Mouse (Mus musculus) thymus, postnatal 25 days (tissue): ENCODE results near the gene Stra8.

ENCODE experiments used
- DNase-seq: peaks from one replicate; pipeline ENCODE4 v3.0.0; 2022

Stra8 gene

DNA sequence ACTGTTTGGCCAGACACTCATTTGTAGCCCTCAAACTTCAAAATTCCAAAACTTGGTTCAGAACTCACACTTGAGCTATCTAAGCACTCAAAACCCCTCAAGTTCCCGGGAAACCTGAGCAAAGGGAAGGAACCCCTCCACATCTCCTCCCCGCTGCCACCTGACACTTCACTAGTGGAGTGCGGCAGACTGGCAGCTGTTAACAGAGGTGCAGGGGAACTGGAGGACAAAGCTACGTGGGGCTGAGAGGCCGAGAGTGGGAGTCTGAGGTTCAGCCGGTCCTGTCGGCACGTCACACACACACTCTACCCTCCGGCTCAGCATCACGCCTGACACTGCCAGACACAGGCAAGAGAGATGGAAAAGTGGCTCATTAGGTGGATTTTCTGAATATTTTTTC is 16.1 kb upstream of the Stra8 start:
- no peak for DNase-seq

DNA sequence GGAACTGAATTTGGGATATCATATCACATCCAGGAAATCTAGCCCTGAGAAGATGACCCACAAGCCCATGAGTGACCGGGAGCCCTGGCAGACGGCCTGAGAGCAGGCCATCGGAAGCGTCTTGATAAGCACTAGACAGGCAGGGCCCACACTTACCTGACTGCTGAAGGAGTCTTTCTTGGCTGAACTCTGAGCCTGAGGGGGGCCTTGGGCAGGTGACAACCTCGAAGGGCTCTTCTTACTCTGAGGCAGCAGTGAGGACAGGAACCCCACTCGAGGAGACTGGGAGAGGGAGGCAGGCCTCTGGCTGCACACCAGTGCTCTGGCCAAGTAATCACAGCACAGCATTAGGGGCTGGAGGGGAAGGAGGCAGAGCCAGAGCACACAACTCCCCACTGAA is 15.6 kb upstream of the Stra8 start:
- no peak for DNase-seq

DNA sequence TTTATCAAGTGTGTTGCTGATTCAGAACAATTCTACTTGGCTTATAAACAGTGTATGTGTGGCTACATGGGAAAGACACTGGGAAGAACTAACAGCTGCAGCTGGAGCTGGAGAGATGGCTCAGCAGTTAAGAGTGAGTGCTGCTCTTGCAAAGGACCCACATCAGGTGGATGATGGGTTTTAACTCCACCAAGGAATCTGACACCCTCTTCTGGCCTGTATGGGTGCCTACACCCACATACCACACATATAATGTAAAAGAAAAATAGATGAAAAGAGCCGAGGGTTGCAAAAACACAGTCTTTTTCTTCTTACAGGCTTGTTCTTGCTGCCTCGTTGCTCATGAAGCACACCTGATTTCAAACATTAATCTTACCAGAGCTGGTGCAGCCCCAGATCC is 13.8 kb upstream of the Stra8 start:
- no peak for DNase-seq

DNA sequence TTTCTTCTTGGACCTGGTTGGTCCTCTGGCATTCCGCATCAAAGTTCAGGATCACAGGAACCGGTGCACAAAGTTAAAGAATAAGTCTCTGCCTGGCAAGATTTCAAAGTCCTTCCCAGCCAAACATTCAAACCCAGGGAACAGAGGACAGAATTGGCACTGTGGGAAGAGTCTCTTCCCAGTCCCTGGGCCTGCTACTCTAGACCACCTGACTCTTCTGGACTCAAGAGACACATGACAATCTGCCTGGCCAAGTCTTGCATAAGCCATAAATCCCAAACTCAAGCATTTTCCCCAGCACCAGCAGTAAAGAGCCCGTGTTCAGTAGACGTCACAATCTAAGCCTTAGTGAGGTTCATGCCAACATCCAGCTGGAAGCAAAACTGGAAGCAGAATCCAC is 13.3 kb upstream of the Stra8 start:
- no peak for DNase-seq

DNA sequence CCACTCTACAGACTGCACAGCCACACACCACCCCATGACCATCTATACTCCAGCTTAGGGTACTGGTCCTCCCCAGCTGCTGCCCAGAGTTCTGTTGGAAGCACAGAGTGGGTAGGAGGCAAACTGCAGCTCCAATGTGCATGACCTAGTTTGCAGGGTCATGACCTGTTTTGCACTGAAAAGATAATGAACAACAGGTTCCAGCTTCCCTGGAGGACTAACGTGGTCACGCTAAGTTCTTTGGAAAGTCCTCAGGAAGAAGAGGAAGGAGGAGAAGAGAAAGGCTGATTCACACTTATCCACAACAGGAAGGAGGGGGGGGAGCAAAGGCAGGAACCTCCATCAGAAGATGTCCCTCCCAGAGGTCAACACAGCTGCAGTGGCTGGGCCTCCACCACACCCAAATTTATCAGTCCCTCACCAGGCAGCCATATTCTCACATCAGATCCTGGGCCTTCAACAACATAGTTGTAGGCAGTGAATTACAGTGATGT is 12.8 kb upstream of the Stra8 start:
- no peak for DNase-seq

DNA sequence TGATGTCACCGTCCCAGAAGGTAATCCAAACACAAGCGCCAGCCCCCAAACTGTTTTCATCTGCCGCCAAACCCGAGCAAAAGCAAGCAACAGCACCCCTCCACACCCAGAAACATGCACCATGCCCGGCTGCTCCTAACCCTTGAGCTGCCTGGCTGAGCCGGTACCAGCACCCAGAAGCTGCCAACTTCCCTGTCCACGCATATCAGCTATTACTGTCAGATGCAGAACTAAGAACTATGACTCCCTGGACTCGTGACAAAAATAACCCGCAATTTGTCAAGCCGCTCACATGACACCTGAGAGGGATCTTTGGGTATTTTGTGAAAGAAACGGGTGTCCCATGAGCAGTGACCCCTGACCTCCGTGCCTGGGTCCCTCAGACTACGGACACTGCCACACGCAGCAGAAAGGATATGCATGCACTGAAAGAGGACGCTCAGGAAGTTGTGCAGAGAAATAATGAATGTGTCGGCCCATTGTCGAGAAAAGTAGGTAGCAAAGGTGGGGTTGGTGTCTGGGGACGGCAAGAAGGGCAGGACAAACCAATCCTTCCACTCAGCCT is 12.2 kb upstream of the Stra8 start:
- DNase-seq: no peak

DNA sequence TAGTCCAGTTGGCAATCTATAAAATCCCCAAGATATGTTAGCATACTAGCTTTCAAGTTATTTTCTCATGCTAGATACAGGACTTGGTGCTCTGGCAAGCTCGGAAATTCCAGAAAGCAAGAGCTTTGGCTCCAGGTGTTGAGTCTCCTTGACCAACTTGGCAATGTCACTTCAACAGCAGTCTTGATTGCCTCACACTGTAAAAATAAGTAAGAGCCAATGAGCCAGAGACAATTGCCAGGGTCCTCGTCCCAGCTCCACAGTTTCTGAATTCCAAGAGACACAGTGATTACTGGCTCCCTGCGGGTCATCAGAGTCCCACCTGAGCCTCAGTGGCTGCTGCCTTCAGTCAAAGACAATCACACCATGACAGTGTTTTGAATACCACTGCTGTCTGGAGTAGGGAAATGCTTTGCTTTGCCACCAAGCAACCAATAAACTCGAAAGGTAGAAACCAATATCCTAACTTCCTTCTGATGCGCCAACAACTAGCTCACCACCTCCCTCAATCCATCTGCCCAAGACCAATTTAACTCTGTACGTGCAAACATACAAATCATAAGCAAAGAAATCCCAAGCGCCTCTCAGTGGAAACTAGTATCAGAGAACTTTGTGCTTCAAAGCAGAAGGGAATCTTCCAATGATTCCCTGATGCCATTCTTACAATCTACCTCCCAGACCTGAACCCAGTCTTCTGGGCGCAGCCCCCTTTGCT is 10.2 kb upstream of the Stra8 start:
- DNase-seq: no peak

DNA sequence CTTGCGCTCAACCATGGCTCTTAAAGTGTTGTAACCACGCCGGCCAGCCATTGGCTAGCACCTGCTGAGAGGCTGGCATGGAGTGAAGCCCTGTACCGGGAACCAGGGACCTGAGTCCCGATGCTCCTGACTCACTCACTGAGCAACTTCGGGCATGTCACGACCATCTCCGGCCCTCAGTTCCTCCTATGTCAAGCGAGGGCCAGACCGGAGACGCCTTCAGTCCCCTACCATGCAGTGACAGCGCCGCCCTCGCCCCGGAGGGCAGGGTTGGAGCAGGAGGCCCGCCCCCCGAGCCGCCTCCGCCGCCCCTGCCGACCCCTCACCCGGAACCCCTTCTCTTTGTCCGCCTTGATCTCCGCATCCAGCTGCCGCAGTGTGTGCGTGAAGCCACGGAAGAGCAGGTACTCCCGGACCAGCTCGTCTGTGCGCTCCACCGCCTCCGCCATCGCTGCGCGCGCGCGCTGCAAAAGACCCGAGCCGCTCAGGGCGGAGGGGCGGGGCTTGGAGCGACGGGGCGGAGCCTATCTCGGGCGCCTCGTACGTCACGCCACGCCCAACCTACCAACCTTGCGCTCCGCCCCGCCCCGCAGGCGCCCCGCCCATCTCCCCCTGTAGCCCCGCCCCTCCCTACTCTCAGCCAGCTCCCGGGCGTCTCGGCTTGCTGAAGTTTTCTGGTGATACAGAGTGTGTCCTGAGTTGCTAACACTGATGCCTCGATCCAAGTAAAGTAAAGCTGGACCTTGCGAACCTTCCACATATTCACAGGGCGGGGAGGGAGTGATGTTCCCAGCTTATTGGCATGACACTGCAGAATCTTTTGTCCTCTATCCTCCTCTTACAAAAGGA is 9.4 kb upstream of the Stra8 start, which contains the start of gene Wdr91:
Gene Wdr91 (minus strand): TSS at position 506 of the 849 bp plus-strand sequence.
- DNase-seq: peak; percentile 95

DNA sequence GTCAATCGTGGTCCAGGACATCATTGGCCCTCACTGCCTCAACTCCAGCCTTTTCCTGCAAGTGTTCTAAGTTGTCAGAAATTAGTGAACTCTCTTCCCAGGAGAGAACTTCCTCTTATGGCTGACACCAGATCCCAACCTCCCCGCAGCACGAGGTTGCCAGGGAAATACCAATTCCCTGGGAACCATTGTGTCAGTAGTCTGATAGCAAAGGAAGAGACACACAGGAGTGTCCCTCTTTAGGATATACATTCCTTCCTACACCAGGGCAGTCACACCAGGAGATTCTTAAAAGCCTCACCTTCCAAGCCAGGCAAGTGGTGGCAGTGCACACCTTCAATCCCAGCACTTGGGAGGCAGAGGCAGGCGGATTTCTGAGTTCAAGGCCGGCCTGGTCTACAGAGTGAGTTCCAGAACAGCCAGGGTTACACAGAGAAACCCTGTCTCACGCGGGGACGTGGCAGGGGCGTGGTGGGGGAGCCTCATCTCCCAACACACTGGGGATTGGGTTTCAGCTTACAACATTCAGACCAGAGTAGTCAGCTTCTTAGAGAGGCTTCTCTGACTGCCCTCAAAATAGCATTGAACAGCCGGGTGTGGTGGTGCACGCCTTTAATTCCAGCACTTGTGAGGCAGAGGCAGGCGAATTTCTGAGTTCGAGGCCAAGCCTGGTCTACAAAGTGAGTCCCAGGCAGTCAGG is 6.5 kb upstream of the Stra8 start:
- no peak for DNase-seq

DNA sequence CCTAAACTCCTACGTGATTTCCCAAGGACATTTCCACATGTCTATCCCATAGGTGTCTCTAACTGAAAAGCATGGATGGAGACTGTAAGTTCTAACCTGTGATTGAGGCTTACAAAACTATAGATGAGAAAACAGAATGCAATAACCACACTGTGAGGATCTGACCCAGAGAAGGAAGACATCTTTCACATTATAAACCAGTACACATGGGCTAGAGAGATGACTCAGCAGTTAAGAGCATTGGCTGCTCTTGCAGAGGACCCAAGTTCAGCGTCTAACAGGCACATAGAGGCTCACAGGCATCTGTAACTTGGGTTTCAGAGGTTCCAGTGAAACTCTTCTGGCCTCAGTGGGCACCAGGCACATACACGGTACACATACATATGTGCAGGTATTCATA is 5.5 kb upstream of the Stra8 start:
- DNase-seq: no peak

DNA sequence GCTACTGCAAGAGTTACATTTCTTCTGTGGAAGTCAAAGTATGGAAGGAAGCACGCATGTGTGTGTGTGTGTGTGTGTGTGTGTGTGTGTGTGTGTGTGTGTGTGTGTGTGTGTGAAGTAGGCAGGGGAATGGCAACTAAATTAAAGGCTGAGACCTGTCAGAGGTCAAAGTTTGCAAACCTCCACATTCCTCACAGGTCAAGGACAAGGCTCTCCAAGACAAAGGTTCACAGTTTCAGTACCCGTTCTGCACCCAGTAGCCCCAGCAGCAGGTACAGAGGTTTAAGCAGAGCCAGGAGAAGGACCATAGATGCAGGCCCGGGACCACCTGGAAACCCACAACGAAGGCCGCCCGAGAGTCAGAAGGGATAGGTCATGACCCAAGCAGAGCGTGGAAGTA is 817 bp upstream of the Stra8 start:
- no peak for DNase-seq

DNA sequence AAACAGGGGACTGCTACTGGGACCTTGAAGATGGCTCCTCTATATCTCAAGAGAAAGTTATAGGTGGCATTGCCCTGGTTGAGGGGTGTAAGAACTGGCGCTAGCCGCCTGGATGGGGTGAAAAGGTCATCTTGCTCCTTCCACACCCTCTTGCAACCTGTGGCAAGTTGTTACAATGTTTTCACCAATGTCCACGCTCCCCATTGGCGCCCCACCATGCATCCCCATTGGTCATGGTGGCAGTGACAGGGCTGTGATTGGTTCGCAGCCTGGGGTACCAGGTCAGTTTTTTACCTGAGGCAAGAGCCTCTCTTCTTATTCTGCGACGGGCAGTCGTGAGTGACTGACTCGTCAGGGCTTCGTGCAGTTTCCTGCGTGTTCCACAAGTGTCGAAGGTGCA is 668 bp downstream of the Stra8 start:
- no peak for DNase-seq

DNA sequence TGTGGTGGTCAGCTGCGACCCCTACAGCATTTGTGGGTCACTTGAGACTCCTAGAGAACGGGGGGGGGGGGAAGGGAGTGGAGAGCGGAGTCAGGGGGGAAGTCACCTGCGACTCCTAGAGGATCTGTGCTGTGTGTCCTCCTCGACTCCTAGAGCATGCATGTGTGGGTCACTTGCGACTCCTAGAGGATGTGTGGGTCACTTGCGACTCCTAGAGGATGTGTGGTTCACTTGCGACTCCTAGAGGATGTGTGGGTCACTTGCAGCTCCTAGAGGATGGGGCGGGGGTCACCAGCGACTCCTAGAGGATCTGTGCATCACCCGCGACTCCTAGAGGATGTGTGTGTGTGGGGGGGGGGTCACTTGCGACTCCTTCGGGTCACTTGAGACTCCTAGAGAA is 2.0 kb downstream of the Stra8 start:
- DNase-seq: peak; percentile 39

DNA sequence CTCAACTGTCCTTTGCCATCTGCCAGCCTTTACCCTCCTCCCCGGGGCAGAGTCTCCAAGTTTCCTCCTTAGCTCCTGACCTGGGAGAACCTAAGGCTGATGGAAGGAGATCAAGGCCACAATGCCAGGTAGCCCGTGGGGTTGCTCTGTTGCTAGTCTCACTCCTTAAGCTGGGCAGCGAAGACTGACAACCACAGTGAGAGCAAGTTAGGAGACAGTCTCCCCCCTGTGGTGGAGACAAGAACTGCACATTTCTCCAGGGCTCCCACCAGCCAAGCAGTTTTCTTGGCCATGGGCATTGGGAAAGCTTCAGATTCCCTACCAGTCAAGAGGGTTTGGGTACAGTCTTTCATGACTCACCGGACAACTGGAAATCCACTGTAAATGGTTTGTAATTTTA is 7.2 kb downstream of the Stra8 start:
- DNase-seq: peak; percentile 76

DNA sequence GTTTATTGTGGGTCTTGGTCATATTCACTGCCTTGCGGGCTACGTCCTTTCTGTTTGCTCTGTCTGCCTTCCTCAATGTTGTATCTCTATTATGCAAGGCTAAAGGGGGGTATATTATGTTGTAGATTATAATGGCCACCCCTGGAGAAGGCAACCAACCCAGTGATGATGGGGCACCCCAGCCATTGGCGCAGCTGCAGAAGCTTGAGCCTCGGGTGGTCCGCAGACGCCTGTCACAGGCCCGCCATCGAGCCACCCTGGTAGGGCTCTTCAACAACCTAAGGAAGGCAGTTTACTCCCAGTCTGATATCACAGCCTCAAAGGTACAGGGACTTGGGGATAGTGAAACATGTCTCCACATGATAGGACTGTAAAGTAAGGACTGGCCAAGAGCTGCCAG is 7.6 kb downstream of the Stra8 start:
- no peak for DNase-seq

DNA sequence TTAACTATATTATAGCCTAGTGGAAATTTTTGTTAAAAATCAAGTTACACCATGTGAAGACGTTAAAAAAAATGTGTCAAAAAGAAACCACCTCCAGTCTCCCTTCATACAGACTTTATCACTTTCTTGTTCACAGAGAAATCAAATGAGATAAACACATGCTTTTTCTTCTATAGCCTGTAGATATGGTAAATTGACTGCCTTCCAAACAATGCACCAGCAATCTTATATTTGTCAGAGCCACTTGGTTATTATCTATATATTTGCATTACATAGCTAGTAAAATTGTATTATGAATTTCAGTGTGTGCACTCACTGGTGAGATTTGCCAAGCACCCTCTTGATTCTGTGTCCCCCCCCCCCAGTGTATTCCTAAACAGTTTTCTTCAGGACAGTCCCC is 12.7 kb downstream of the Stra8 start:
- DNase-seq: no peak

DNA sequence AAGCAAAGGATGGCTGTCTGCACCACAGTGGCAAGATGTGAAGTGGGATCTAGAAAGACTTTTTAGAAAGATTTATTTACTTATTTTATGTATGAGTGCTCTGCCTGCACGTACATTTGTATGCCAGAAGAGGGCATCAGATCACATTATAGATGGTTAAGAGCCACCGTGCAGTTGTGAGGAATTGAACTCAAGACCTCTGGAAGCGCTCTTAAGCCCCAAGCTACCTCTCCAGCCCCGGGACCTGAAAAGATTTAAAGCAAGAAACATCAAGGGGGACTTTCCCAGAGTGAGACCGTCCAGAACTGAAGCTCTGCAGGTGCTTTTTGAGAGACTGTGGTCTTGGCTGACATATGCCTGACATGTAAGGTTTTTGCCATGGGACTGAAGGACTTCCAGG is 16.8 kb downstream of the Stra8 start:
- no peak for DNase-seq

DNA sequence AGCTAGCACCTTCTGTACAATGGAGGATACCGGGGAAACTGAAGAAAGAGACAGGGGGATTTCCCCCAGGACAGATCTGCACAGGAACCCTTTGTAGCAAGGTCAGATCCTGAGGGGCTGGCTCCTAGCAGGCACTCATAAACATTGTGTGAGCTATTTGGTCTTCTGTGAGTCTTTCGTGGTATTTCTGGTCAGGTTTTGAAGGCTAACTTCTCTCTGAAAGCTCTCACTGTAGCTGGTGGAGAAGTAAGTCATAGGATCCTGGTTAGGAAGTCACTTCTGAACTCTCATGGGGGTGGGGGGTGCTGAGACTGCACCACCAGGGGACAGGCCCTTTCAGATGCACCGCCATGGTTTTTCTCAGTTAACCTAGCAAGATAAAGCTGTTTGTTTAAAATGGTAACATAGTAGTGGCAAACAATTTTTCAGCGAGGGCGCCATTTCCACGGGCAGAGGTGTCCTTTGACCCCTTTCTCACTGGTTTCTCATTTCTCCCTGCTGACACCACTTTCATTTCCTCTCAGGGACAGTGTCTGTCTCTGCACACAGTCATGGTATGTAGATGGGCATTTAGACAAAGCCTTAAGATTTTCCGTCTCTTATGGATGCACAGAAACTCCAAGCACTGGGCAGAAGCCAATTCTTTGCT is 18.4 kb downstream of the Stra8 start:
- no peak for DNase-seq

DNA sequence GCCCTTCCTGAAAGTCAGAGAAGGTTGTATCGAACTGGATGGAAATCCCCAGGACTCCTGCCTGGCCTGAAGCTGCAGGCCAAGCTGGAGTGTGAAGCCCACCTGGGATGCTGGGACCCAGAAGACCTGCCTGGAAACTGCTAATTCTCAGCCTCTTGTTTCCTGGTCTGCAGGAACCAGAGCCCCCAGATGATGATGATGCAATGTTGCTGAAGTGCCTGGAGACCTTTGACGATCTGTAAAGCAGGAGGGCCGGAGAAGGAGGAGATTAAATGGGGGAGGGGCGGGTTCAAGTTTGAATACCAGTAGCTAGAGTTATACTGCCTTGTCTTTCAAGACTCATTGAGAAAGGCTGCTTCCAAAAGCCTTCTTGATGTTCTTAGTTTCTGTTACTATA is 19.0 kb downstream of the Stra8 start:
- no peak for DNase-seq

DNA sequence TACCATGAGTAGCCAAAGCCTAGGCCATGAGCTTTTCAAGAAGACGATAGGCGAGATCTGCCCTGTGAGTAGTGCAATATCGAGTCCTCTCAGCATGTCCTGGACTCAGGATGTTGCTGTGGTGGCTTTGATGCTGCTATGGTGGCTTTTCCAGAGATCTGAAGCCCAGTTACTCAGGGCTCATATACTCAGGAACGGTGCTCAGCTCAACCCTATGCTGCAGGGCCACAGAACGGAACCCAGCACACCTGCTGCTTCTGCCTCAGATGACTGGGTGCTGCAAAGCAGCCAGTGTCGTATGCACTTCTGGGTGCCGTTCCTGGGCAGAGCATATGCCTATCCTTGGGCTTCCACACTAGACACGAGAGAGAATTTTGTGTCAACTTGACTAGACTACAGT is 19.5 kb downstream of the Stra8 start:
- peak; percentile 53 for DNase-seq

DNA sequence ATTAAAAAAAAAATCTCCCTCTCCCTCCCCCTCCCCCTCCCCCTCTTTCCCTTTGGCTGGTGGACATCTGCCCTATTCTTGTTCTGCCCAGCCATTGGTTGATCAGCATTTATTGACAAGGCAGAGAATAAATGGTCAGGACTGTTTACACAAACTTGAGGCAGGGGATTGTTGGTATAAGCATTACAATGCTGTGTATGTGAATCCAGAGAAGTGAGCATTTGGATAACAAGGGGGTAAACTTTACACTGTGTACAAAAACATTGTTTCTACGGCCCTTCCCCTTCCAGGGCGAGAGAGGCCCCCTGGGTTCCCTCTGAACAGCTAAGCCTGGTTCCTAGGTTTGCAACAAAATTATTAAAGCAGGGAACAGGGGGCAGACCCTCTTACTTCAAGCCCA is 21.5 kb downstream of the Stra8 start:
- no peak for DNase-seq

DNA sequence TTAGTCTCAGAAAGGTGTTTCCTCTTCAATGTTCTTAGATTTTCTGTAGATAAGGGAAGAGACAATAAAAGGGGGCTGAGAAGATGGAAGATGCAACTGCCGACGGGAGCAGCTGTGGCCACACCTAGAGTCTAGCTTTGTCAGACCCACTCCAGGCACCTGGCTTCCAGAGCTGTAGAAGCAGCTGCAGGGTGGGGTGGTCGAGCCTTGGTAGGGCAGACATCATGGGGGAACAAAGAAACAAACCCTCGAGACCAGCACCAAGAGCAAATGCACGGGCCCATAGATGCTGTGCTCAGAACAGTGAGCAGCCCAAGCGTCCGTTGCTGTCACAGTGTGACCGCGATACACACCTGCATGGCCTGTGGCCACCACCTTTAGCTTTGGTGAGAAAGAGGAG is 22.5 kb downstream of the Stra8 start:
- peak; percentile 77 for DNase-seq

DNA sequence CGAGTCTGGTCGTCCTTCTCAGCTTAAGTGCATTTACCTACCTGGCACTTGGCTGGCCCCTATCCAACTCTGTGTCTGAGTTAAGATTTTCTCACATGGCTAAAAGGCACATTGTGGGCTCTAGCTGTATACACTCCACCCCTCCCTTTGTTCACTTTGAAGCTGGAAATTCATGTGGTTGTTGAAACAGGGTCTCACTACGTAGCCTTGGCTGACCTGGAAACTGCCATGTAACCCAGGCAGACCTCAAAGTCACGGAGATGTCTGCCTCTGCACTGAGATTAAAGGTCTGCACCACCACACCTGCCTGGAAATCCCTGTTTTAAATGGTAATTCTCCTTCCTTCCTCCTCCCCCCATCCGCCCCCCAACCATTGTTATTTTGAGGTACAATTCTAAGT is 23.5 kb downstream of the Stra8 start:
- peak; percentile 51 for DNase-seq
